Mouse (Mus musculus) forebrain, embryonic 13.5 days (tissue): ENCODE data around the gene Ccdc142. TPM values are rescaled to one million over a fixed set of nuclear protein-coding genes. Genes with fewer than 3 reads are reported as not detected.

ENCODE experiments used
- ATAC-seq: fragments of 200-750 bp; cut with Nextera tagmentation; 2 replicates; pipeline ENCODE4 v1.8.0; 2017
- H3K27ac ChIP-seq: fragments of 300-500 bp; sonication (generic); 2 replicates; pipeline ENCODE4 v1.5.1; 2015; ENCODE audit warnings: inconsistent platforms, mild to moderate bottlenecking, moderate library complexity
- H3K27me3 ChIP-seq: fragments of 300-500 bp; sonication (generic); 2 replicates; pipeline ENCODE4 v1.6.1; 2015; ENCODE audit warnings: mild to moderate bottlenecking, inconsistent platforms
- H3K36me3 ChIP-seq: fragments of 300-500 bp; sonication (generic); 2 replicates; pipeline ENCODE4 v1.6.1; 2015; ENCODE audit warnings: mild to moderate bottlenecking, inconsistent platforms; ENCODE audit not compliant: poor library complexity, severe bottlenecking
- H3K4me1 ChIP-seq: fragments of 300-500 bp; sonication (generic); 2 replicates; pipeline ENCODE4 v1.6.1; 2015; ENCODE audit warnings: inconsistent platforms
- H3K4me2 ChIP-seq: fragments of 300-500 bp; sonication (generic); 2 replicates; pipeline ENCODE4 v1.6.1; 2015; ENCODE audit warnings: inconsistent platforms, mild to moderate bottlenecking, moderate library complexity
- H3K4me3 ChIP-seq: fragments of 300-500 bp; sonication (generic); 2 replicates; pipeline ENCODE4 v1.5.1; 2015; ENCODE audit warnings: mild to moderate bottlenecking, inconsistent platforms
- H3K9ac ChIP-seq: fragments of 300-500 bp; sonication (generic); 2 replicates; pipeline ENCODE4 v1.6.1; 2015; ENCODE audit warnings: mild to moderate bottlenecking, inconsistent platforms
- H3K9me3 ChIP-seq: fragments of 300-500 bp; sonication (generic); replicated peaks from 2 replicates; pipeline ENCODE4 v1.6.1; 2016; ENCODE audit warnings: inconsistent platforms
- WGBS: fragments of 180-500 bp; shearing (Covaris S2); methylation state at CpG from one replicate; pipeline ENCODE4 v1.1.7; 2015; 5-methylcytosine and 5-hydroxymethylcytosine counted together
- polyA plus RNA-seq: library from polyadenylated mRNA; unstranded; fragments of >200 nt; fragmentation: Nextera tagmentation; extraction: Ambion mirVana; gene quantifications from 2 replicates; pipeline ENCODE4 v1.2.1, GENCODE M21; 2015

Ccdc142 gene
- polyA plus RNA-seq, 1 experiment from 2014 or later = 3.5 TPM

GRCm38 (mm10) chr6:83121863-83122710 lies 20.7 kb downstream of the Ccdc142 start:
- no peaks in the 10 kb centered on the region for H3K9me3 ChIP-seq
- peaks cover 27% of the 10 kb centered on the region for H3K36me3 ChIP-seq
- H3K4me1 ChIP-seq = peaks cover 67% of the 10 kb centered on the region
- peak overlapping the region; percentile 96 for H3K4me2 ChIP-seq
- peak overlapping the region; percentile 79 for H3K4me3 ChIP-seq
- no peaks in the 10 kb centered on the region for H3K27me3 ChIP-seq
- ATAC-seq = peak; percentile 11
- H3K9ac ChIP-seq = peak overlapping the region; percentile 96
- H3K27ac ChIP-seq = peak overlapping the region; percentile 99
- WGBS = 1% methylated on average over 51 of the region's 52 CpGs

GRCm38 (mm10) chr6:83122961-83123360 lies 21.6 kb downstream of the Ccdc142 start:
- WGBS = 83% methylated on average over 5 of the region's 5 CpGs
- Histone ChIP-seq H3K36me3 (peaks cover 19% of the 10 kb centered on the region), H3K9me3 (no peaks in the 10 kb centered on the region), H3K4me2 (peak overlapping the region; percentile 96), H3K9ac (peak overlapping the region; percentile 96), H3K27me3 (no peaks in the 10 kb centered on the region), H3K27ac (peak overlapping the region; percentile 99; the same call in 1 of the 2 replicates), H3K4me1 (peaks cover 60% of the 10 kb centered on the region), H3K4me3 (no peak overlapping the region)
- ATAC-seq = no peak

- H3K9ac ChIP-seq = peak overlapping the region; percentile 77
- H3K4me1 ChIP-seq = peaks cover 42% of the 10 kb centered on the region
- H3K4me3 ChIP-seq = peak overlapping the region; percentile 72
- ATAC-seq = peak; percentile 12
- H3K36me3 ChIP-seq = no peaks in the 10 kb centered on the region
- peak overlapping the region; percentile 40 for H3K27ac ChIP-seq
- H3K4me2 ChIP-seq = peak overlapping the region; percentile 91
- H3K27me3 ChIP-seq = no peaks in the 10 kb centered on the region
- no peaks in the 10 kb centered on the region for H3K9me3 ChIP-seq
- WGBS = under 1% methylated on average over 30 of the region's 30 CpGs
Observed at GRCm38 (mm10) chr6:83124851-83125312, 23.5 kb downstream of the Ccdc142 start.

- H3K9ac ChIP-seq = peak within 1 kb of the TSS; percentile 77
- no peaks in the 10 kb centered on the region for H3K36me3 ChIP-seq
- WGBS = 15% methylated on average over 5 of the region's 5 CpGs
- H3K9me3 ChIP-seq = no peaks in the 10 kb centered on the region
- H3K4me2 ChIP-seq = peak within 1 kb of the TSS; percentile 91
- H3K27me3 ChIP-seq = no peaks in the 10 kb centered on the region
- H3K27ac ChIP-seq = peak within 1 kb of the TSS; percentile 40
- no peak for ATAC-seq
- H3K4me1 ChIP-seq = peaks cover 38% of the 10 kb centered on the region
- H3K4me3 ChIP-seq = peak within 1 kb of the TSS; percentile 72
Observed at GRCm38 (mm10) chr6:83125331-83125730, 23.9 kb downstream of the Ccdc142 start, which contains the start of gene Ino80b. Ino80b (minus strand) TSS chr6:83125431.

- Histone ChIP-seq H3K9me3 (no peaks in the 10 kb centered on the region), H3K9ac (no peak overlapping the region), H3K4me2 (no peak overlapping the region), H3K36me3 (no peaks in the 10 kb centered on the region), H3K27me3 (no peaks in the 10 kb centered on the region), H3K4me3 (no peak overlapping the region), H3K27ac (no peak overlapping the region), H3K4me1 (peaks cover 26% of the 10 kb centered on the region)
- ATAC-seq = no peak
- 96% methylated on average over 5 of the region's 5 CpGs for WGBS
Observed at GRCm38 (mm10) chr6:83127419-83127818, 26.0 kb downstream of the Ccdc142 start.

- whole genome bisulfite sequencing = 84% methylated on average over 6 of the region's 6 CpGs
- Histone ChIP-seq H3K9me3 (no peaks in the 10 kb centered on the region), H3K9ac (no peak overlapping the region), H3K4me2 (no peak overlapping the region), H3K4me3 (no peak overlapping the region), H3K27ac (no peak overlapping the region), H3K4me1 (peaks cover 11% of the 10 kb centered on the region), H3K36me3 (no peaks in the 10 kb centered on the region), H3K27me3 (peaks cover 23% of the 10 kb centered on the region)
- ATAC-seq = no peak
Observed at GRCm38 (mm10) chr6:83131469-83132034, 30.2 kb downstream of the Ccdc142 start.

- Histone ChIP-seq H3K4me2 (no peak overlapping the region), H3K27ac (no peak overlapping the region), H3K9ac (no peak overlapping the region), H3K4me3 (no peak overlapping the region), H3K36me3 (no peaks in the 10 kb centered on the region), H3K9me3 (no peaks in the 10 kb centered on the region), H3K27me3 (peaks cover 25% of the 10 kb centered on the region), H3K4me1 (peaks cover 19% of the 10 kb centered on the region)
- WGBS = 86% methylated on average over 9 of the region's 9 CpGs
- no peak for ATAC-seq
Observed at GRCm38 (mm10) chr6:83132176-83132919, 30.9 kb downstream of the Ccdc142 start.

- Histone ChIP-seq H3K4me2 (no peak overlapping the region), H3K9me3 (no peaks in the 10 kb centered on the region), H3K4me3 (no peak overlapping the region), H3K27me3 (peaks cover 25% of the 10 kb centered on the region), H3K9ac (no peak overlapping the region), H3K4me1 (peaks cover 32% of the 10 kb centered on the region), H3K27ac (no peak overlapping the region), H3K36me3 (no peaks in the 10 kb centered on the region)
- WGBS = 72% methylated on average over 3 of the region's 3 CpGs
- ATAC-seq = no peak
Observed at GRCm38 (mm10) chr6:83134226-83134625, 32.8 kb downstream of the Ccdc142 start.

GRCm38 (mm10) chr6:83134951-83135513 lies 33.6 kb downstream of the Ccdc142 start, which contains the start of gene Rtkn:
Rtkn (plus strand) TSS chr6:83135463.
- no peak for ATAC-seq
- peak within 1 kb of the TSS; percentile 10; the same call in 1 of the 2 replicates for H3K4me3 ChIP-seq
- no peaks in the 10 kb centered on the region for H3K36me3 ChIP-seq
- H3K4me2 ChIP-seq = peak within 1 kb of the TSS; percentile 67
- no peaks in the 10 kb centered on the region for H3K9me3 ChIP-seq
- H3K27ac ChIP-seq = no peak within 1 kb of the TSS
- peak within 1 kb of the TSS; percentile 10; the same call in 1 of the 2 replicates for H3K9ac ChIP-seq
- peaks cover 25% of the 10 kb centered on the region for H3K27me3 ChIP-seq
- peaks cover 32% of the 10 kb centered on the region for H3K4me1 ChIP-seq
- WGBS = 58% methylated on average over 7 of the region's 7 CpGs

GRCm38 (mm10) chr6:83135571-83136161 lies 34.3 kb downstream of the Ccdc142 start:
- WGBS = 4% methylated on average over 35 of the region's 37 CpGs
- peak overlapping the region; percentile 10; the same call in 1 of the 2 replicates for H3K9ac ChIP-seq

GRCm38 (mm10) chr6:83136291-83136880 lies 35.0 kb downstream of the Ccdc142 start:
- ATAC-seq = no peak
- Histone ChIP-seq H3K4me2 (peak overlapping the region; percentile 67), H3K4me1 (peaks cover 32% of the 10 kb centered on the region), H3K4me3 (peak overlapping the region; percentile 41), H3K9me3 (no peaks in the 10 kb centered on the region), H3K9ac (peak overlapping the region; percentile 70), H3K27me3 (peaks cover 25% of the 10 kb centered on the region), H3K36me3 (no peaks in the 10 kb centered on the region), H3K27ac (peak overlapping the region; percentile 78)
- 12% methylated on average over 5 of the region's 5 CpGs for WGBS

More at GRCm38 (mm10) chr6:83135571-83136161, 34.3 kb downstream of the Ccdc142 start:
- Histone ChIP-seq H3K4me2 (peak overlapping the region; percentile 67), H3K27ac (no peak overlapping the region), H3K9me3 (no peaks in the 10 kb centered on the region), H3K4me1 (peaks cover 32% of the 10 kb centered on the region), H3K27me3 (peaks cover 25% of the 10 kb centered on the region), H3K4me3 (peak overlapping the region; percentile 10; the same call in 1 of the 2 replicates), H3K36me3 (no peaks in the 10 kb centered on the region)
- no peak for ATAC-seq
